Mouse (Mus musculus): ENCODE results near the gene Frmpd4.

GRCm38 (mm10) chrX:168429814-168430213 lies 147.2 kb downstream of the Frmpd4 start:
- TF ChIP-seq CTCF (conservative IDR thresholded peaks at IDR 0.05; ENCODE audit: low read length): no peak
- TF ChIP-seq NANOG (IDR thresholded peaks at IDR 0.05; ENCODE audit: borderline replicate concordance, low read length): no peak
- TF ChIP-seq POU5F1 (IDR thresholded peaks at IDR 0.05; ENCODE audit: borderline replicate concordance, low read length): no peak
